Mouse (Mus musculus) liver, postnatal 0 days (tissue): ENCODE results near the gene Rhoj. TPM values are rescaled to one million over a fixed set of nuclear protein-coding genes. Genes with fewer than 3 reads are reported as not detected.

Experiments
- ATAC-seq: fragments of 200-750 bp; cut with Nextera tagmentation; 2 replicates; pipeline ENCODE4 v1.8.0; 2017; ENCODE audit warnings: mild to moderate bottlenecking, moderate library complexity
- DNase-seq: peaks from one replicate; pipeline ENCODE4 v3.0.0-alpha.2; 2016
- H3K27ac ChIP-seq: fragments of 300-500 bp; sonication (generic); 2 replicates; pipeline ENCODE4 v1.5.1; 2014; ENCODE audit warnings: antibody characterized with exemption, moderate library complexity, mild to moderate bottlenecking, low read depth
- H3K27me3 ChIP-seq: fragments of 300-500 bp; sonication (generic); 2 replicates; pipeline ENCODE4 v1.6.1; 2014; ENCODE audit warnings: low read length, control low read depth, mixed read lengths; ENCODE audit not compliant: insufficient read depth
- H3K36me3 ChIP-seq: fragments of 300-500 bp; sonication (generic); replicated peaks from 2 replicates; pipeline ENCODE4 v1.6.1; 2014; ENCODE audit warnings: mild to moderate bottlenecking, control low read depth, low read length, moderate library complexity, mixed read lengths; ENCODE audit not compliant: insufficient read depth
- H3K4me1 ChIP-seq: fragments of 300-500 bp; sonication (generic); 2 replicates; pipeline ENCODE4 v1.6.1; 2014; ENCODE audit warnings: antibody characterized with exemption, mild to moderate bottlenecking, control low read depth; ENCODE audit not compliant: insufficient read depth
- H3K4me2 ChIP-seq: fragments of 300-500 bp; sonication (generic); 2 replicates; pipeline ENCODE4 v1.6.1; 2014; ENCODE audit warnings: low read depth, mild to moderate bottlenecking, low read length, moderate library complexity, mixed read lengths
- H3K4me3 ChIP-seq: fragments of 300-500 bp; sonication (generic); 2 replicates; pipeline ENCODE4 v1.5.1; 2014; ENCODE audit warnings: low read depth, low read length
- H3K9ac ChIP-seq: fragments of 300-500 bp; sonication (generic); replicated peaks from 2 replicates; pipeline ENCODE4 v1.6.1; 2014; ENCODE audit warnings: mild to moderate bottlenecking, moderate library complexity
- H3K9me3 ChIP-seq: fragments of 300-500 bp; sonication (generic); 2 replicates; pipeline ENCODE4 v1.6.1; 2016; ENCODE audit warnings: mild to moderate bottlenecking, control low read depth, low read length, mixed read lengths
- CTCF ChIP-seq: sonication (generic); IDR thresholded peaks from 2 replicates; pipeline ENCODE4 v1.5.1; 2016; ENCODE audit warnings: antibody characterized with exemption, low read depth
- EP300 ChIP-seq: IDR thresholded peaks from 2 replicates; pipeline ENCODE4 v1.6.1; 2016; ENCODE audit warnings: antibody characterized with exemption, low read depth, mild to moderate bottlenecking
- WGBS: fragments of 180-500 bp; shearing (Covaris S2); extraction: QIAGEN DNeasy Blood & Tissue Kit; methylation state at CpG from one replicate; pipeline ENCODE4 v1.1.7; 2014; ENCODE audit not compliant: insufficient replicate concordance; 5-methylcytosine and 5-hydroxymethylcytosine counted together
- polyA plus RNA-seq: library from polyadenylated mRNA; unstranded; fragments of >200 nt; fragmentation: Nextera tagmentation; extraction: Ambion mirVana; gene quantifications from 2 replicates; pipeline ENCODE4 v1.2.1, GENCODE M21; 2015

The Rhoj gene
- polyA plus RNA-seq, 1 experiment from 2014 or later: 6.8 TPM

- no peaks in the 10 kb centered on the region for H3K4me1 ChIP-seq
- no peaks in the 10 kb centered on the region for H3K27me3 ChIP-seq
- no peak overlapping the region for H3K4me3 ChIP-seq
- H3K27ac ChIP-seq: no peak overlapping the region
- no peak overlapping the region for H3K4me2 ChIP-seq
- DNase-seq (no peak), ATAC-seq (no peak)
- H3K36me3 ChIP-seq: no peaks in the 10 kb centered on the region
- no peak overlapping the region for H3K9ac ChIP-seq
- WGBS: 83% methylated on average over 6 of the region's 6 CpGs
- H3K9me3 ChIP-seq: no peaks in the 10 kb centered on the region
- TF ChIP-seq EP300 (no peak), CTCF (no peak)
Observed at GRCm38 (mm10) chr12:75376126-75376525, 68.0 kb downstream of the Rhoj start.

DNA sequence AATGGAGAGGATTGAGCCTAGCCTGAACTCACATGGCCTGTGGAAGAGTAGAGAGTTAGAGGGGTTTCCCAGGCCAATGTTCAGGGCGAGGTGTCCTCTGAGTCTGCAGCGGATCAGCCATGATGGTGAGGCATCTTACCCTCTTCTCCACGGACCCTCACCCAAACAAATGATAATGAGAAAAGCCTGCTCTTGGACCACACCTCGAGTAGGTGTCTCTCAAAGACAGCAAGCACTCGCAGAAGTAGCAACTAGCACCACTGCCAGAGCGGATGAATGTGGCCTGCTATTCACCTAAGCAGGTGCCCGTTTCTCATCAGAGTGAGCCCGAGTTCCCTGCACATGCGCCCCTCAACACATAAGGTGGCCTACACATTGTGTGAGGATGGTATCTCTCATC lies 78.6 kb downstream of the Rhoj start:
- Histone ChIP-seq H3K9me3 (no peaks in the 10 kb centered on the region), H3K4me1 (no peaks in the 10 kb centered on the region), H3K36me3 (no peaks in the 10 kb centered on the region), H3K27ac (no peak overlapping the region), H3K27me3 (no peaks in the 10 kb centered on the region), H3K4me2 (no peak overlapping the region), H3K4me3 (no peak overlapping the region), H3K9ac (no peak overlapping the region)
- 77% methylated on average over 9 of the region's 9 CpGs for WGBS
- TF ChIP-seq CTCF (no peak), EP300 (no peak)
- ATAC-seq (no peak), DNase-seq (no peak)

GRCm38 (mm10) chr12:75387156-75387555 lies 79.0 kb downstream of the Rhoj start:
- H3K4me2 ChIP-seq: no peak overlapping the region
- H3K9ac ChIP-seq: no peak overlapping the region
- H3K9me3 ChIP-seq: no peaks in the 10 kb centered on the region
- no peaks in the 10 kb centered on the region for H3K27me3 ChIP-seq
- no peak for ATAC-seq
- 74% methylated on average over 8 of the region's 8 CpGs for WGBS
- no peaks in the 10 kb centered on the region for H3K36me3 ChIP-seq
- no peak overlapping the region for H3K27ac ChIP-seq
- H3K4me1 ChIP-seq: no peaks in the 10 kb centered on the region
- H3K4me3 ChIP-seq: no peak overlapping the region
- TF ChIP-seq EP300 (no peak), CTCF (no peak)
- no peak for DNase-seq

GRCm38 (mm10) chr12:75387846-75388245 lies 79.7 kb downstream of the Rhoj start:
- no peaks in the 10 kb centered on the region for H3K36me3 ChIP-seq
- TF ChIP-seq EP300 (no peak), CTCF (no peak)
- no peak for ATAC-seq
- H3K4me3 ChIP-seq: no peak overlapping the region
- 74% methylated on average over 15 of the region's 15 CpGs for WGBS
- H3K27me3 ChIP-seq: no peaks in the 10 kb centered on the region
- H3K4me2 ChIP-seq: no peak overlapping the region
- no peaks in the 10 kb centered on the region for H3K4me1 ChIP-seq
- no peak overlapping the region for H3K9ac ChIP-seq
- no peak for DNase-seq
- H3K9me3 ChIP-seq: no peaks in the 10 kb centered on the region
- H3K27ac ChIP-seq: no peak overlapping the region

- Histone ChIP-seq H3K4me3 (no peak overlapping the region), H3K4me2 (no peak overlapping the region), H3K4me1 (no peaks in the 10 kb centered on the region), H3K9ac (no peak overlapping the region), H3K27me3 (no peaks in the 10 kb centered on the region), H3K9me3 (no peaks in the 10 kb centered on the region), H3K27ac (no peak overlapping the region), H3K36me3 (no peaks in the 10 kb centered on the region)
- DNase-seq (no peak), ATAC-seq (no peak)
- 81% methylated on average over 9 of the region's 9 CpGs for WGBS
- TF ChIP-seq EP300 (no peak), CTCF (no peak)
Observed at GRCm38 (mm10) chr12:75388521-75388920, 80.4 kb downstream of the Rhoj start.

DNA sequence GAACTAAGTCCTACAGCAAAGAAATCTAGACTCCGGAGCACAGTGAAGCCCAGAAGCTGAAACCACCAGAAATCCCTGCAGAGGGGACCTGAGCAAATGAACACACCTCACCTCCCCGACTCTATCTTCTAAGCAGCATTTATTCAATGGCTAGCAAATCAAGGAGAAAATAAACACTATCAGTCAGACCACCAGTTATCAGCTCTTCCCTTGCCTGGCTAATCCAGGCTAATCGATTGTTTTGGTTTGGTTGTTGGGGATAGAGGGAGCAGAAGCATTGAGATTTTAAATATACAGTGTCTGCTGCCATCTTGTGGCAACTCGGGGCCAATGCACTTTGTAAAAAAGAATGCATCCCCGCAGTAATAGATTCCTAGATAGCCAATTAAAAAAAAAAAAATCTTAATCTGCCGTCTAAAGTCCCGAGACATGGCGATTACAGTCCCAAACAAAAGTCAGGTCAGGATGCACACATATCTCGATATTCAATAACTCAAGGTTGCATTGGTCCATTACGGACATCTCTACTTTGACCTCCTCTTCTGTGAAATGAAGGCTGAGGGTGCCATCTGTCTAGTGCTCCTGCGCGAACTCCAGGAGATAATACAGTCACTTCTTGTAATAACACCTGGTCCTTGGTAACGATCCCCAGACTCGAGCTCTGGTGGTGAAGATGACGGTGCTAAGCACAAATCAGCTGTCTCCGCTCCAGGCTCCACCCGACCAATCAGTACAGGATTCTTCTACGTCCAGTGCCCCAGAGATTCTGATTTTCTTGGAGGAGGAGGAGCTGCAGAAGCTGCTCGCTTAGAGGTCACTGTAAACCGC lies 81.4 kb downstream of the Rhoj start:
- TF ChIP-seq EP300 (no peak), CTCF (peak; percentile 73)
- Histone ChIP-seq H3K27me3 (no peaks in the 10 kb centered on the region), H3K4me1 (no peaks in the 10 kb centered on the region), H3K36me3 (no peaks in the 10 kb centered on the region), H3K27ac (no peak overlapping the region), H3K9ac (no peak overlapping the region), H3K9me3 (no peaks in the 10 kb centered on the region), H3K4me3 (no peak overlapping the region), H3K4me2 (no peak overlapping the region)
- no peak for DNase-seq
- ATAC-seq: no peak
- WGBS: 43% methylated on average over 20 of the region's 20 CpGs

DNA sequence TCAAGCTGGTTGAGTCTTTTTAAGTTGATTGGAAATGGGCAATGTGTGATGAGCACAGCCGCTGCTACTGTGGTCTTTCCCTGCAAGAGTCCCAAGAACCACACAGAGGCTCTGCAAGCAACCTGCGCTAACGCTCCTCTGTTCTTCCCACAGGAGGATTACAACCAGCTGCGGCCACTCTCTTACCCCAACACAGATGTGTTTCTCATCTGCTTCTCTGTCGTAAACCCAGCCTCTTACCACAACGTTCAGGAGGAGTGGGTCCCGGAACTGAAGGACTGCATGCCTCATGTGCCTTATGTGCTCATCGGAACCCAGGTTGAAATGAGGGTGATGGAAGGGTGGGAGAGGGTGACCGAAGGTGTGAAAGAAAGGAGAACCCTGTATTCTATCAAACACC lies 83.4 kb downstream of the Rhoj start:
- no peaks in the 10 kb centered on the region for H3K9me3 ChIP-seq
- no peaks in the 10 kb centered on the region for H3K36me3 ChIP-seq
- no peak overlapping the region for H3K4me2 ChIP-seq
- 80% methylated on average over 9 of the region's 9 CpGs for WGBS
- TF ChIP-seq EP300 (no peak), CTCF (no peak)
- DNase-seq (no peak), ATAC-seq (no peak)
- no peaks in the 10 kb centered on the region for H3K4me1 ChIP-seq
- H3K4me3 ChIP-seq: no peak overlapping the region
- H3K27ac ChIP-seq: no peak overlapping the region
- H3K9ac ChIP-seq: no peak overlapping the region
- H3K27me3 ChIP-seq: no peaks in the 10 kb centered on the region
